Mouse (Mus musculus) forebrain, postnatal 0 days (tissue): ENCODE data around the gene Gpam. TPM values are rescaled to one million over a fixed set of nuclear protein-coding genes. Genes with fewer than 3 reads are reported as not detected.

Source experiments
- ATAC-seq: fragments of 200-750 bp; cut with Nextera tagmentation; 2 replicates; pipeline ENCODE4 v1.8.0; 2017; ENCODE audit warnings: mild to moderate bottlenecking, moderate library complexity
- DNase-seq: peaks from one replicate; pipeline ENCODE4 v3.0.0-alpha.2; 2015
- H3K27ac ChIP-seq: fragments of 300-500 bp; sonication (generic); 2 replicates; pipeline ENCODE4 v1.5.1; 2014; ENCODE audit warnings: low read depth, mild to moderate bottlenecking, antibody characterized with exemption, low read length, moderate library complexity, mixed read lengths
- H3K27me3 ChIP-seq: fragments of 300-500 bp; sonication (generic); 2 replicates; pipeline ENCODE4 v1.6.1; 2014; ENCODE audit warnings: mild to moderate bottlenecking, low read length, mixed read lengths; ENCODE audit not compliant: insufficient read depth
- H3K36me3 ChIP-seq: fragments of 300-500 bp; sonication (generic); 2 replicates; pipeline ENCODE4 v1.6.1; 2014; ENCODE audit warnings: mild to moderate bottlenecking, moderate library complexity; ENCODE audit not compliant: insufficient read depth
- H3K4me1 ChIP-seq: fragments of 300-500 bp; sonication (generic); 2 replicates; pipeline ENCODE4 v1.6.1; 2014; ENCODE audit warnings: antibody characterized with exemption; ENCODE audit not compliant: insufficient read depth
- H3K4me2 ChIP-seq: fragments of 300-500 bp; sonication (generic); 2 replicates; pipeline ENCODE4 v1.6.1; 2014; ENCODE audit warnings: low read depth, mild to moderate bottlenecking, moderate library complexity
- H3K4me3 ChIP-seq: fragments of 300-500 bp; sonication (generic); 2 replicates; pipeline ENCODE4 v1.5.1; 2014; ENCODE audit warnings: low read depth, low read length, mixed read lengths
- H3K9ac ChIP-seq: fragments of 300-500 bp; sonication (generic); 2 replicates; pipeline ENCODE4 v1.6.1; 2014; ENCODE audit warnings: mild to moderate bottlenecking
- H3K9me3 ChIP-seq: fragments of 300-500 bp; sonication (generic); 2 replicates; pipeline ENCODE4 v1.6.1; 2016; ENCODE audit warnings: low read length
- CTCF ChIP-seq: sonication (generic); IDR thresholded peaks from 2 replicates; pipeline ENCODE4 v1.5.1; 2016; ENCODE audit warnings: antibody characterized with exemption, control low read depth, low read depth
- WGBS: fragments of 180-500 bp; shearing (Covaris S2); extraction: QIAGEN DNeasy Blood & Tissue Kit; methylation state at CpG from one replicate; pipeline ENCODE4 v1.1.7; 2014; 5-methylcytosine and 5-hydroxymethylcytosine counted together
- polyA plus RNA-seq: library from polyadenylated mRNA; unstranded; fragments of >200 nt; fragmentation: Nextera tagmentation; extraction: Ambion mirVana; gene quantifications from 2 replicates; pipeline ENCODE4 v1.2.1, GENCODE M21; 2015
- total RNA-seq: library from RNA; depleted of rRNA; stranded (reverse); fragments of >200 nt; gene quantifications from 2 replicates; pipeline ENCODE4 v1.2.3, GENCODE M21; 2014

Gene Gpam
- total and polyA plus RNA-seq, 2 experiments from 2014 or later = 20.6 to 58.6 TPM

DNA sequence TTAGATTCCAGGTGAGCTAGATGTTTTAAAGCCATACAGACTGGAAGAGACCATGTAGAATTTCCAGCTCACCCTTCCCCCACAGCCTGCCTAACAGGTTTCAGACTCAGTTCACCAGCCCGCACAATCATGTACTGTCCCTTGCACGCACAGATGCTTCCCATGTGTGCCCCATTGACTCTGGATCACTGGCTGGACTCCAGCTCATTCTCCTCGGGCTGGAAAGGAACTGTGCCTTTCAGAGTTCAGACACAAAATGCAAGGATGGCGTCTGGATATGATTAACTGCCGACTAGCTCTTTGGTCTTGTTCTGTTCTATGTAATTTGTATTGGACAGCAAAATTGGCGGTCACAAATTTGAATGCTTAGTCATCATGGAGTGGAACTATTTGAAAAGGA lies 22.6 kb upstream of the Gpam start:
- Histone ChIP-seq H3K27me3 (no peaks in the 10 kb centered on the region), H3K27ac (no peak overlapping the region), H3K4me3 (no peak overlapping the region), H3K36me3 (no peaks in the 10 kb centered on the region), H3K4me2 (no peak overlapping the region), H3K4me1 (no peaks in the 10 kb centered on the region), H3K9me3 (no peaks in the 10 kb centered on the region), H3K9ac (no peak overlapping the region)
- WGBS = 69% methylated on average over 6 of the region's 6 CpGs
- ATAC-seq = no peak
- TF ChIP-seq CTCF = no peak
- no peak for DNase-seq

DNA sequence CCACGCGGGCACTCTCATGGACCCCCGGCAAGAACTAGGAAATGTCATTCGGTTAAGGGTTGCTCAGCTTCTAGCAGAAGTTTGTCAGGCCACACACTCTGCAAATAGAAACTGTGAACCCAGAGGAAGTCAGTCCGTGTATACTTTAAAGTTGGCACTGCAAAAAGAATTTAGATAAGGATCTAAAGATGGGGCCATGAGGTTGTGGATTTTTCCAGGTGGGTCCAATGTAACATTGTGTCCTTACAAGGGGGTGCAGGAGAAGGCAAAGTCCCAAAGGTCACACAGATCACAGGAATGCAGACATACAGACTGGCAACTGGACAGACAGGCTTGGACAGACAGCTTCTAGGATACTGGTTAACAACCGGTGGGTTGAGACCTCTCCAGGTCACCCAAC lies 21.1 kb upstream of the Gpam start:
- Histone ChIP-seq H3K4me1 (no peaks in the 10 kb centered on the region), H3K27ac (no peak overlapping the region), H3K4me2 (no peak overlapping the region), H3K9ac (no peak overlapping the region), H3K36me3 (no peaks in the 10 kb centered on the region), H3K4me3 (no peak overlapping the region), H3K9me3 (no peaks in the 10 kb centered on the region), H3K27me3 (no peaks in the 10 kb centered on the region)
- WGBS = 92% methylated on average over 6 of the region's 6 CpGs
- ATAC-seq = no peak
- DNase-seq = no peak
- TF ChIP-seq CTCF = no peak

DNA sequence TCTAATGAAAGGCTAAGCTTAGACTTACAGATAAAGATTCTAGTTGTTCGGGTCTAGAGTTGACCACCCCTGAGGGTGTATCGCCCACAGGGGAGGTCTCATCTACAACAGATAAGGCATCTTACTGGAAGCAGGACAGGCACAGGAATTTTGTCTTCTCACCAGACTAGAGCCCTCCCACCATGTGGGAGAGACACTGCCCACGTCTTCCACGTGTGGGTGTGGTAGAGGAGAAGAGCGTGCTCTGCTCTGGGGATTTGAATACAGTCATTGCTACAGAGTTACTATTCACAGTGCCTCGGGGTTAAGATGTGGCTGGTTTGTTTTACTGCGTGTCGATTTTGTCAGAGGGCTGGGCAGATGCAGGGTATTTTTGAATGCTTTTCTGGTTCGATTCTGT lies 20.5 kb upstream of the Gpam start:
- no peak for TF ChIP-seq CTCF
- H3K4me1 ChIP-seq = no peaks in the 10 kb centered on the region
- H3K9me3 ChIP-seq = no peaks in the 10 kb centered on the region
- ATAC-seq (no peak), DNase-seq (no peak)
- H3K9ac ChIP-seq = no peak overlapping the region
- no peaks in the 10 kb centered on the region for H3K36me3 ChIP-seq
- H3K4me3 ChIP-seq = no peak overlapping the region
- no peaks in the 10 kb centered on the region for H3K27me3 ChIP-seq
- H3K27ac ChIP-seq = no peak overlapping the region
- H3K4me2 ChIP-seq = no peak overlapping the region
- 79% methylated on average over 9 of the region's 9 CpGs for WGBS

GRCm38 (mm10) chr19:55145136-55145535 lies 18.1 kb upstream of the Gpam start:
- no peaks in the 10 kb centered on the region for H3K27me3 ChIP-seq
- H3K27ac ChIP-seq = no peak overlapping the region
- H3K9ac ChIP-seq = no peak overlapping the region
- no peak for TF ChIP-seq CTCF
- WGBS = 93% methylated on average over 2 of the region's 2 CpGs
- no peak for DNase-seq
- H3K4me3 ChIP-seq = no peak overlapping the region
- no peaks in the 10 kb centered on the region for H3K9me3 ChIP-seq
- no peak overlapping the region for H3K4me2 ChIP-seq
- ATAC-seq = no peak
- H3K4me1 ChIP-seq = no peaks in the 10 kb centered on the region
- H3K36me3 ChIP-seq = no peaks in the 10 kb centered on the region

GRCm38 (mm10) chr19:55144691-55145090 lies 17.7 kb upstream of the Gpam start:
- Histone ChIP-seq H3K4me1 (no peaks in the 10 kb centered on the region), H3K27ac (no peak overlapping the region; the same call in 1 of the 2 replicates), H3K27me3 (no peaks in the 10 kb centered on the region), H3K36me3 (no peaks in the 10 kb centered on the region), H3K4me2 (no peak overlapping the region), H3K9me3 (no peaks in the 10 kb centered on the region), H3K4me3 (no peak overlapping the region), H3K9ac (no peak overlapping the region)
- ATAC-seq = no peak
- no peak for TF ChIP-seq CTCF
- WGBS = 50% methylated on average over 5 of the region's 5 CpGs
- DNase-seq = no peak

GRCm38 (mm10) chr19:55143391-55144300 lies 16.6 kb upstream of the Gpam start:
- no peak overlapping the region for H3K4me3 ChIP-seq
- TF ChIP-seq CTCF = no peak
- H3K4me1 ChIP-seq = no peaks in the 10 kb centered on the region
- no peaks in the 10 kb centered on the region for H3K9me3 ChIP-seq
- H3K9ac ChIP-seq = no peak overlapping the region
- no peak overlapping the region for H3K4me2 ChIP-seq
- ATAC-seq (peak; percentile 38), DNase-seq (peak; percentile 6)
- H3K27me3 ChIP-seq = no peaks in the 10 kb centered on the region
- H3K36me3 ChIP-seq = no peaks in the 10 kb centered on the region
- 14% methylated on average over 11 of the region's 11 CpGs for WGBS
- no peak overlapping the region for H3K27ac ChIP-seq

DNA sequence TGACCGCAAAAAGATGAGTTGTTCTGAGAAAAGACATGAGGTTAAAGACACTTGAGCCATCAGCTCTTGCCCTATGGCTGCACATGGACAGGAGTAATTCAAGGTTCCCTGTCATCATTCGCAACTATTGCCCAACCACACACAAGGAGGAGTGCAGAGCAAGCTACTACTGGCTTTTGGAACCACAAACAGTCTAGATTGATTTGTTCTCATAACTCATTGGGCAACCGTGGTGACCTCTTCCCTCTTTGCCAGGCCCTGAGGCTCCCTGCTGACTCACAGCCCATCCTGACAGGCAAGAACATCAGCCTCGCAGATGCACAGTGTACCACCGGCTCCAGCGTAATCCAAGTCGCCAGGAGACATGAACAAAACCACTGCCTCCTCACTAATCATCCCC lies 12.3 kb upstream of the Gpam start:
- H3K4me3 ChIP-seq = no peak overlapping the region
- TF ChIP-seq CTCF = no peak

More for the DNA sequence above, 12.3 kb upstream of the Gpam start:
- H3K36me3 ChIP-seq = no peaks in the 10 kb centered on the region
- no peak overlapping the region for H3K4me2 ChIP-seq
- no peaks in the 10 kb centered on the region for H3K27me3 ChIP-seq
- WGBS = 93% methylated on average over 7 of the region's 7 CpGs
- H3K9me3 ChIP-seq = no peaks in the 10 kb centered on the region
- DNase-seq (no peak), ATAC-seq (no peak)
- H3K9ac ChIP-seq = no peak overlapping the region
- no peaks in the 10 kb centered on the region for H3K4me1 ChIP-seq
- no peak overlapping the region for H3K27ac ChIP-seq
